Mouse (Mus musculus) midbrain, postnatal 0 days (tissue): Measurements from ENCODE around the gene Pigl. TPM values are rescaled to one million over a fixed set of nuclear protein-coding genes. Genes with fewer than 3 reads are reported as not detected.

Source experiments
- ATAC-seq: fragments of 200-750 bp; cut with Nextera tagmentation; 2 replicates; pipeline ENCODE4 v1.8.0; 2017; ENCODE audit warnings: moderate number of reproducible peaks, mild to moderate bottlenecking, moderate TSS enrichment, moderate library complexity; ENCODE audit not compliant: low FRiP score
- DNase-seq: peaks from one replicate; pipeline ENCODE4 v3.0.0-alpha.2; 2015; ENCODE audit warnings: low spot score
- H3K27ac ChIP-seq: fragments of 300-500 bp; sonication (generic); 2 replicates; pipeline ENCODE4 v1.5.1; 2014; ENCODE audit warnings: low read depth, mild to moderate bottlenecking, low read length, mixed read lengths
- H3K27me3 ChIP-seq: fragments of 300-500 bp; sonication (generic); 2 replicates; pipeline ENCODE4 v1.6.1; 2014; ENCODE audit warnings: low read length, control low read depth, mixed read lengths; ENCODE audit not compliant: insufficient read depth
- H3K36me3 ChIP-seq: fragments of 300-500 bp; sonication (generic); 2 replicates; pipeline ENCODE4 v1.6.1; 2014; ENCODE audit warnings: low read length, control low read depth, mixed read lengths; ENCODE audit not compliant: insufficient read depth
- H3K4me1 ChIP-seq: fragments of 300-500 bp; sonication (generic); 2 replicates; pipeline ENCODE4 v1.6.1; 2014; ENCODE audit warnings: mild to moderate bottlenecking, control low read depth, antibody characterized with exemption, low read length, mixed read lengths; ENCODE audit not compliant: insufficient read depth
- H3K4me2 ChIP-seq: fragments of 300-500 bp; sonication (generic); 2 replicates; pipeline ENCODE4 v1.6.1; 2014; ENCODE audit warnings: low read depth, mild to moderate bottlenecking, low read length, mixed read lengths; ENCODE audit not compliant: poor library complexity, severe bottlenecking
- H3K4me3 ChIP-seq: fragments of 300-500 bp; sonication (generic); 2 replicates; pipeline ENCODE4 v1.5.1; 2014; ENCODE audit warnings: low read depth, mild to moderate bottlenecking, low read length, moderate library complexity
- H3K9ac ChIP-seq: fragments of 300-500 bp; sonication (generic); replicated peaks from 2 replicates; pipeline ENCODE4 v1.6.1; 2014; ENCODE audit warnings: mild to moderate bottlenecking, low read length, moderate library complexity, mixed read lengths; ENCODE audit not compliant: poor library complexity, severe bottlenecking
- H3K9me3 ChIP-seq: fragments of 300-500 bp; sonication (generic); 2 replicates; pipeline ENCODE4 v1.6.1; 2016; ENCODE audit warnings: low read length, control low read depth
- CTCF ChIP-seq: IDR thresholded peaks from 2 replicates; pipeline ENCODE4 v1.5.1; 2016; ENCODE audit warnings: antibody characterized with exemption, mild to moderate bottlenecking
- WGBS: fragments of 180-500 bp; shearing (Covaris S2); extraction: QIAGEN DNeasy Blood & Tissue Kit; methylation state at CpG from one replicate; pipeline ENCODE4 v1.1.7; 2014; 5-methylcytosine and 5-hydroxymethylcytosine counted together
- polyA plus RNA-seq: library from polyadenylated mRNA; unstranded; fragments of >200 nt; fragmentation: Nextera tagmentation; extraction: Ambion mirVana; gene quantifications from 2 replicates; pipeline ENCODE4 v1.2.1, GENCODE M21; 2015
- total RNA-seq: library from RNA; depleted of rRNA; stranded (reverse); fragments of >200 nt; gene quantifications from 2 replicates; pipeline ENCODE4 v1.2.3, GENCODE M21; 2014; rRNA removed

Gene Pigl
- total and polyA plus RNA-seq, 2 experiments from 2014 or later: 6.7 to 8.0 TPM

GRCm38 (mm10) chr11:62558152-62558551 is 99.9 kb downstream of the Pigl start:
- no peaks in the 10 kb centered on the region for H3K27me3 ChIP-seq
- 66% methylated on average over 2 of the region's 2 CpGs for WGBS
- TF ChIP-seq CTCF: no peak

GRCm38 (mm10) chr11:62558961-62559646 is 100.8 kb downstream of the Pigl start:
- no peak overlapping the region for H3K27ac ChIP-seq
- H3K4me2 ChIP-seq: no peak overlapping the region
- DNase-seq (no peak), ATAC-seq (no peak)
- no peaks in the 10 kb centered on the region for H3K9me3 ChIP-seq
- peaks cover 2% of the 10 kb centered on the region; the same call in 1 of the 2 replicates for H3K36me3 ChIP-seq
- TF ChIP-seq CTCF: no peak
- H3K4me1 ChIP-seq: peaks cover 10% of the 10 kb centered on the region
- no peak overlapping the region for H3K9ac ChIP-seq
- no peaks in the 10 kb centered on the region for H3K27me3 ChIP-seq
- 66% methylated on average over 6 of the region's 6 CpGs for WGBS
- H3K4me3 ChIP-seq: no peak overlapping the region

More at GRCm38 (mm10) chr11:62558152-62558551, 99.9 kb downstream of the Pigl start:
- DNase-seq (no peak), ATAC-seq (no peak)
- peaks cover 19% of the 10 kb centered on the region for H3K4me1 ChIP-seq
- H3K36me3 ChIP-seq: peaks cover 6% of the 10 kb centered on the region; the same call in 1 of the 2 replicates
- no peak overlapping the region for H3K9ac ChIP-seq
- no peak overlapping the region for H3K4me3 ChIP-seq
- no peak overlapping the region for H3K4me2 ChIP-seq
- no peaks in the 10 kb centered on the region for H3K9me3 ChIP-seq
- H3K27ac ChIP-seq: no peak overlapping the region

GRCm38 (mm10) chr11:62560463-62561016 is 102.3 kb downstream of the Pigl start:
- Histone ChIP-seq H3K9ac (no peak overlapping the region), H3K4me1 (no peaks in the 10 kb centered on the region), H3K4me3 (peak overlapping the region; percentile 28; the same call in 1 of the 2 replicates), H3K9me3 (no peaks in the 10 kb centered on the region), H3K4me2 (peak overlapping the region; percentile 50), H3K27me3 (no peaks in the 10 kb centered on the region), H3K27ac (no peak overlapping the region), H3K36me3 (no peaks in the 10 kb centered on the region)
- no peak for ATAC-seq
- 36% methylated on average over 43 of the region's 43 CpGs for WGBS
- DNase-seq: no peak
- no peak for TF ChIP-seq CTCF

GRCm38 (mm10) chr11:62563590-62563989 is 105.3 kb downstream of the Pigl start:
- no peaks in the 10 kb centered on the region for H3K27me3 ChIP-seq
- no peaks in the 10 kb centered on the region for H3K9me3 ChIP-seq
- TF ChIP-seq CTCF: no peak
- H3K4me3 ChIP-seq: no peak overlapping the region
- no peak overlapping the region for H3K27ac ChIP-seq
- no peaks in the 10 kb centered on the region for H3K4me1 ChIP-seq
- no peak overlapping the region for H3K4me2 ChIP-seq
- no peak for DNase-seq
- H3K36me3 ChIP-seq: no peaks in the 10 kb centered on the region
- no peak for ATAC-seq
- H3K9ac ChIP-seq: no peak overlapping the region
- 88% methylated on average over 2 of the region's 2 CpGs for WGBS

Other genes with a start within 250 kb of the Pigl start
- gene Adora2b, start 209.5 kb upstream of the Pigl start, total RNA-seq: 5.9 and 6.0 TPM in 2 replicates
- 5.8 and 7.7 TPM in 2 replicates for gene Adora2b, start 209.5 kb upstream of the Pigl start, polyA plus RNA-seq
- gene Zswim7, start 177.1 kb upstream of the Pigl start, total RNA-seq: 8.4 and 12.2 TPM in 2 replicates
- gene Zswim7, start 177.1 kb upstream of the Pigl start, polyA plus RNA-seq: 23.8 and 24.8 TPM in 2 replicates
- gene Ttc19, start 177.0 kb upstream of the Pigl start, total RNA-seq: 47.5 and 66.3 TPM in 2 replicates
- gene Ttc19, start 177.0 kb upstream of the Pigl start, polyA plus RNA-seq: 42.3 and 49.1 TPM in 2 replicates
- gene Ncor1, start 81 bp downstream of the Pigl start, total RNA-seq: 128 and 135 TPM in 2 replicates
- 131 and 152 TPM in 2 replicates for gene Ncor1, start 81 bp downstream of the Pigl start, polyA plus RNA-seq
- gene Cenpv, start 80.8 kb downstream of the Pigl start, total RNA-seq: 58.0 and 63.2 TPM in 2 replicates
- 30.1 and 32.9 TPM in 2 replicates for gene Cenpv, start 80.8 kb downstream of the Pigl start, polyA plus RNA-seq
- gene Ubb, start 92.7 kb downstream of the Pigl start, total RNA-seq: 1,443 and 2,095 TPM in 2 replicates
- gene Ubb, start 92.7 kb downstream of the Pigl start, polyA plus RNA-seq: 4,479 and 4,841 TPM in 2 replicates
- 55.4 and 62.0 TPM in 2 replicates for gene Trpv2, start 116.0 kb downstream of the Pigl start, total RNA-seq
- 31.0 and 32.9 TPM in 2 replicates for gene Trpv2, start 116.0 kb downstream of the Pigl start, polyA plus RNA-seq
- gene Lrrc75a, start 190.1 kb downstream of the Pigl start, total RNA-seq: 23.3 and 25.9 TPM in 2 replicates
- gene Lrrc75a, start 190.1 kb downstream of the Pigl start, polyA plus RNA-seq: 6.9 and 7.4 TPM in 2 replicates
- gene Mmgt2, start 190.2 kb downstream of the Pigl start, total RNA-seq: 24.0 and 58.3 TPM in 2 replicates
- gene Mmgt2, start 190.2 kb downstream of the Pigl start, polyA plus RNA-seq: 22.7 and 23.4 TPM in 2 replicates